Mouse (Mus musculus) adrenal gland (tissue): ENCODE measurements around the gene Carf.
"Not testable (repeated sequence)": the region's sequence is repeated elsewhere in the genome, so short reads cannot be mapped to it uniquely, and the experiment has no call there.

Experiments used
- intact Hi-C: fragments of 180-260 bp; cut with DNase I; formaldehyde crosslinking; loops from one replicate; pipeline ENCODE4 v1.15.1; 2025

The Carf gene

GRCm38 (mm10) chr1:60177814-60178213 lies 79.8 kb downstream of the Carf start:
- intact Hi-C loops: not testable (repeated sequence)

- intact Hi-C loops: no loop called here
These were observed 81.3 kb downstream of the Carf start for GRCm38 (mm10) chr1:60179376-60179775.

GRCm38 (mm10) chr1:60179932-60180783 lies 82.1 kb downstream of the Carf start, which contains the start of gene Nbeal1:
Gene Nbeal1 (plus strand): TSS chr1:60180599.
- intact Hi-C loops: no loop called here

DNA sequence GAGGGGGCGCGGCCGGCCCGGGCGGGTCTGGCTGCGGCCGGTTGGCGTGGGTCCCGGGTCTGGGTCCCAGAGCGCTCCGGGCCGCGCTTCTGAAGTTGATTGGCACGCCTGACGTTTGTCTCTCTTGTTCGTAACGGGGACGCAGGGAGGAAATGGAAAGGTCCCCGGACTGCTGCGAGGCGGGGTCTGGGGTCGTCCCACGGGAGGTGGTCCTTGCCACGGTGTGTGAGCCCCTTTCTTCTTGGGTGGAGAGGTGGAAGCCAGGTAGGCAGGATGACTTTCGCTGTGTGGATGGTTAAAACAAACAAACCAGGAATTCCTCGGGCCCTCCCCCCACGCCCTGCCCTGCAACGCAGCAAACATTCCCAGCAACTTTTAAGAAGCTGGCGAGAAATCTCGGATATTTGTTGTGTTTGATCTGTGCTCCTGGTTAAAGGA lies 82.8 kb downstream of the Carf start:
- intact Hi-C loops: no loop called here

GRCm38 (mm10) chr1:60188454-60188853 lies 90.4 kb downstream of the Carf start:
- intact Hi-C loops: no loop called here

DNA sequence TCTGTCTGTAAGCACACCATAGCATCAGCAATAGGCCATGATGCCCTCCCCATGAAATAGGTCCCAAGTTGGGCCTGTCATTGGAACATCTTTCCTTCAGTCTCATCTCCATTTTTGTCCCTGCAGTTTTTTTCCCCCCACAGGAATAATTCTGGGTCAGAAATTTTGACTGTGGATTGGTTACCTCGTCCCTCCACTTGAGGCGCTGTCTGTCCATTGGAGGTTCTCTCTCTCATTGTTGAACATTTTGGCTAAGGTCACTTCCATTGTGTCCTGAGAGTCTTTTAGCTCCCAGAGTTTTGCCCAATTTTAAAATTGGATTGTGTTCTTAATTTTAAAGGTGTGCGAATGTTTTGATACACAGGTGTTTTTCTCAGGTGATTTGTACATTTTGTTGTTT lies 98.8 kb downstream of the Carf start:
- intact Hi-C loops: loop anchor here (5.0 kb wide), 1 partner anchor 35 kb away; no protein-coding TSS in a partner anchor

DNA sequence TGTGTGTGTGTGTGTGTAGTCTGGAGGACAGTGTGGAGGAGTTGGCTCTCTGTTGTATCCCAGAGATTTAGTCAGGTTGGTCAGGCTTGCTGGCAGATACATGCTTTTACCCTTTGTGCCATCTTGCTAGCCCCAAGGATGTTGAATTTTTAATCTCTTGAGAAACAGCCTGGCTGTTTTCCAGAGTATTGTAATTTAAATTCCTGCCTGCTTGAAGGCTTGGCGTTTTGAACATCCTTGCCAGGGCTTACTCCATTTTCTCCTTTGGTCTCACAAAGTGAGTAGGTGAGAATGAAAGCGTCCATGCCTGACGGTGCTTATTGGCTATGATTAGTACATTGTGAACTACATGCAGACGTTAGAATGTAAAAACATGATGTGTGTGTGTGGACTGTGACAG lies 101.0 kb downstream of the Carf start:
- intact Hi-C loops: loop anchor here (5.0 kb wide), 1 partner anchor 37 kb away; no protein-coding TSS in a partner anchor
